Mouse (Mus musculus): Measurements from ENCODE around the gene Tbce.

GRCm38 (mm10) chr13:14043851-14044250 lies 4.4 kb upstream of the Tbce start:
- TF ChIP-seq ZKSCAN1 (IDR thresholded peaks at IDR 0.05; ENCODE audit: low read depth, low read length): no peak
- TF ChIP-seq POLR2AphosphoS2 (IDR thresholded peaks at IDR 0.05; ENCODE audit: low read length): no peak
- no peak for TF ChIP-seq SIN3A (IDR thresholded peaks at IDR 0.05; ENCODE audit: low read length)
- no peak for TF ChIP-seq CHD1 (IDR thresholded peaks at IDR 0.05; ENCODE audit: low read depth, low read length)
- TF ChIP-seq CTCF (IDR thresholded peaks at IDR 0.05 in 2 of 3, conservative IDR thresholded peaks at IDR 0.05 in 1 of 3; ENCODE audit: control insufficient read depth in 1 of 3, insufficient read depth in 1 of 3, low read depth in 2 of 3, low read length in 3 of 3, poor library complexity in 1 of 3, severe bottlenecking in 1 of 3): no peak
- TF ChIP-seq EP300 (IDR thresholded peaks at IDR 0.05; ENCODE audit: low read depth in 1 of 2, low read length in 2 of 2): no peak
- TF ChIP-seq RAD21 (IDR thresholded peaks at IDR 0.05; ENCODE audit: low read depth, low read length): no peak
- no peak for TF ChIP-seq ETS1 (IDR thresholded peaks at IDR 0.05; ENCODE audit: low read depth, low read length)
- no peak for TF ChIP-seq POLR2A (IDR thresholded peaks at IDR 0.05; ENCODE audit: control insufficient read depth in 1 of 2, insufficient read depth in 1 of 2, low read depth in 1 of 2, low read length in 2 of 2, poor library complexity in 1 of 2)
- no peak for TF ChIP-seq SMC3 (IDR thresholded peaks at IDR 0.05; ENCODE audit: low read depth, low read length)

Data from MEL (cell line).